In the genomic region with DNA sequence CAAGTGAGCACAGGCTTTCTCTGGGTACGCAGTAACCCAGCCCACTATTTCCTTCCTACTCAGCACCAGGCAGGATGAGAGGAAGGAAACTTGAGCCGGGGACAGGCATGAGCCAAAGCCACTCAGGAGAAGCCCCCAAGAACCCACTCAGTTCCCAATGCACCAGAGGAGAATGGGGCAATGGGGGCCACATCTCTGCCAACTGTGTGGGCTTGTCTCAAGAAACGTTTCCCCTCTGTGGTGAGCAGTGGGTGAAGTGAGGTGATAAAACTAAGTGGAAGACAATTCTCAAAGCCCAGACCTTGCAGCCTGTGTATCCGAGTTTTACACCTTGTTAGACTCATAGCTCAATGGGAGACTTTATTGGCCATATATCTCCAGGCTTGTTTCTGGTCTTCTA, we compare ENCODE assay signal across 27 mouse cellular contexts. TPM values are rescaled to one million over a fixed set of nuclear protein-coding genes. Genes with fewer than 3 reads are reported as not detected.
DNase-seq lines count a peak whose midpoint lies in the region; ATAC-seq and TF ChIP-seq lines count a peak whose summit lies in the region.
"Had no signal": no experiment of that assay in that cellular context is flagged by ENCODE, and none has a peak within 500 bp of the region (broad histone marks: within the 10 kb centered on the region; RNA-seq: fewer than 3 reads in every experiment).

A gene (plus strand): TSS at position 301 of the 400 bp plus-strand sequence.

- DNase-seq in midbrain, embryonic 11.5 days (ENCODE audit: low spot score, missing footprints) = peak; percentile 47
- DNase-seq in midbrain, postnatal 0 days (ENCODE audit: low spot score) = no peak
- no peak for DNase-seq in gonadal fat pad, adult 2 months (ENCODE audit: low read depth)
- no peak for DNase-seq in right cerebral cortex, postnatal 10 days (ENCODE audit: low spot score in 2 of 2)
- DNase-seq in cerebellum, postnatal 36 days = no peak
- DNase-seq: adrenal gland, adult 2 months; adrenal gland, postnatal 10 days; adrenal gland, postnatal 25 days; cerebellum, adult 11 months; cerebellum, adult 18-20 months; cerebellum, adult 8-10 months; cerebellum, adult 9-11 months; cerebellum, postnatal 14 days; embryo, embryonic 11 days had no signal

- H3K4me2 ChIP-seq in midbrain, embryonic 11.5 days = no peak within 1 kb of the TSS
- H3K4me2 ChIP-seq in midbrain, postnatal 0 days (ENCODE audit: low read depth, low read length, poor library complexity, severe bottlenecking) = no peak within 1 kb of the TSS
- H3K4me2 ChIP-seq: embryonic facial prominence, embryonic 13.5 days; embryonic facial prominence, embryonic 15.5 days; forebrain, embryonic 12.5 days had no signal

- H3K27me3 ChIP-seq in midbrain, embryonic 11.5 days (ENCODE audit: control insufficient read depth, insufficient read depth, low read length) = no peaks in the 10 kb centered on the region
- no peaks in the 10 kb centered on the region for H3K27me3 ChIP-seq in midbrain, postnatal 0 days (ENCODE audit: insufficient read depth, low read length)

- no peaks in the 10 kb centered on the region for H3K36me3 ChIP-seq in midbrain, embryonic 11.5 days (ENCODE audit: control insufficient read depth, insufficient read depth, low read length)
- no peaks in the 10 kb centered on the region for H3K36me3 ChIP-seq in midbrain, postnatal 0 days (ENCODE audit: insufficient read depth, low read length)
- H3K36me3 ChIP-seq: embryonic facial prominence, embryonic 13.5 days; embryonic facial prominence, embryonic 15.5 days; forebrain, embryonic 10.5 days; forebrain, embryonic 12.5 days had no signal

- no peak within 1 kb of the TSS for H3K27ac ChIP-seq in midbrain, embryonic 11.5 days (ENCODE audit: low read depth, low read length)
- H3K27ac ChIP-seq in midbrain, postnatal 0 days (ENCODE audit: low read depth, low read length) = no peak within 1 kb of the TSS
- H3K27ac ChIP-seq: embryonic facial prominence, embryonic 13.5 days; embryonic facial prominence, embryonic 15.5 days; forebrain, embryonic 10.5 days; forebrain, embryonic 12.5 days had no signal

- no peak within 1 kb of the TSS for H3K9ac ChIP-seq in midbrain, embryonic 11.5 days (ENCODE audit: low read length)
- H3K9ac ChIP-seq in midbrain, postnatal 0 days (replicated peaks; ENCODE audit: low read length, poor library complexity, severe bottlenecking) = no peak within 1 kb of the TSS
- H3K9ac ChIP-seq: embryonic facial prominence, embryonic 13.5 days; embryonic facial prominence, embryonic 15.5 days; forebrain, embryonic 12.5 days had no signal

- TF ChIP-seq CTCF in midbrain, postnatal 0 days (IDR thresholded peaks at IDR 0.05) = no peak

- H3K4me1 ChIP-seq in midbrain, embryonic 11.5 days (ENCODE audit: control insufficient read depth, insufficient read depth, low read length) = 0 out of 2 replicates have a peak, but pooled peaks cover 2% of the 10 kb centered on the region
- no peaks in the 10 kb centered on the region for H3K4me1 ChIP-seq in midbrain, postnatal 0 days (ENCODE audit: insufficient read depth, low read length)
- H3K4me1 ChIP-seq: forebrain, embryonic 12.5 days had no signal

- 74% methylated on average over 4 of the region's 4 CpGs for WGBS in midbrain, embryonic 11.5 days
- WGBS in midbrain, postnatal 0 days = 72% methylated on average over 4 of the region's 4 CpGs

- no peaks in the 10 kb centered on the region for H3K9me3 ChIP-seq in midbrain, embryonic 11.5 days (ENCODE audit: control insufficient read depth, low read length)
- H3K9me3 ChIP-seq in midbrain, postnatal 0 days (ENCODE audit: low read length) = no peaks in the 10 kb centered on the region
- H3K9me3 ChIP-seq: embryonic facial prominence, embryonic 13.5 days; embryonic facial prominence, embryonic 15.5 days; forebrain, embryonic 10.5 days; forebrain, embryonic 12.5 days had no signal

- no peak within 1 kb of the TSS for H3K4me3 ChIP-seq in midbrain, embryonic 11.5 days (ENCODE audit: low read depth, low read length)
- H3K4me3 ChIP-seq in midbrain, postnatal 0 days (ENCODE audit: low read depth, low read length) = no peak within 1 kb of the TSS
- H3K4me3 ChIP-seq: embryonic facial prominence, embryonic 13.5 days; embryonic facial prominence, embryonic 15.5 days; erythroblast, embryonic 14.5 days; forebrain, embryonic 10.5 days; forebrain, embryonic 12.5 days had no signal

- no peak for ATAC-seq in midbrain, embryonic 11.5 days (ENCODE audit: low FRiP score)
- no peak for ATAC-seq in midbrain, postnatal 0 days (ENCODE audit: low FRiP score)
- ATAC-seq: forebrain, embryonic 14.5 days; forebrain, embryonic 16.5 days had no signal

RNA-seq across cellular contexts. Expression of the gene that starts here (rescaled TPM):
- not detected in 2 replicates for polyA plus RNA-seq in midbrain, embryonic 11.5 days (2014; fragmentation: Nextera tagmentation; extraction: Ambion mirVana)
- not detected in 2 replicates for total RNA-seq in midbrain, postnatal 0 days (2014; rRNA removed)
- polyA plus RNA-seq in midbrain, postnatal 0 days (2015; fragmentation: Nextera tagmentation; extraction: Ambion mirVana) = not detected in 2 replicates
- 1,422 and 1,881 TPM in 2 replicates for polyA plus RNA-seq in gonadal fat pad, adult 2 months (2012; rRNA removed)
- total RNA-seq: adrenal gland, adult 2 months; adrenal gland, postnatal 10 days; adrenal gland, postnatal 25 days; adrenal gland, postnatal 4 days; ES-E14; MEL had no signal
- polyA plus RNA-seq: adrenal gland, adult 2 months; brain, embryonic 14.5 days; C2C12; embryonic facial prominence, embryonic 11.5 days; embryonic facial prominence, embryonic 13.5 days; embryonic facial prominence, embryonic 15.5 days; erythroblast, embryonic 14.5 days; forebrain, embryonic 10.5 days; forebrain, embryonic 12.5 days; forebrain, embryonic 14.5 days had no signal

Comparison
In these comparisons a context has a peak if more than half of its experiments do, and no peak if none do; other contexts are left out.
1. RNA of the gene that starts here (polyA plus RNA-seq): 1,422 to 1,881 TPM in gonadal fat pad, adult 2 months; not detected in midbrain, embryonic 11.5 days and not detected in midbrain, postnatal 0 days; every median in the first group is over 1,000 times any median in the second.
2. Peak in DNase-seq in midbrain, embryonic 11.5 days; RNA of the gene not detected or under 1 TPM.